Mouse (Mus musculus) lung, adult 2 months (tissue): ENCODE data around the gene Trpm5.

ENCODE experiments used
- CTCF ChIP-seq: fragments of 200-500 bp; IDR thresholded peaks from 2 replicates; pipeline ENCODE4 v1.5.1; 2011; ENCODE audit warnings: mild to moderate bottlenecking, low read length, control low read depth; ENCODE audit not compliant: insufficient read depth
- POLR2A ChIP-seq: fragments of 200-500 bp; IDR thresholded peaks from 2 replicates; pipeline ENCODE4 v1.6.1; 2011; ENCODE audit warnings: low read depth, mild to moderate bottlenecking, control low read depth, low read length, borderline replicate concordance; ENCODE audit errors: extremely low read depth

DNA sequence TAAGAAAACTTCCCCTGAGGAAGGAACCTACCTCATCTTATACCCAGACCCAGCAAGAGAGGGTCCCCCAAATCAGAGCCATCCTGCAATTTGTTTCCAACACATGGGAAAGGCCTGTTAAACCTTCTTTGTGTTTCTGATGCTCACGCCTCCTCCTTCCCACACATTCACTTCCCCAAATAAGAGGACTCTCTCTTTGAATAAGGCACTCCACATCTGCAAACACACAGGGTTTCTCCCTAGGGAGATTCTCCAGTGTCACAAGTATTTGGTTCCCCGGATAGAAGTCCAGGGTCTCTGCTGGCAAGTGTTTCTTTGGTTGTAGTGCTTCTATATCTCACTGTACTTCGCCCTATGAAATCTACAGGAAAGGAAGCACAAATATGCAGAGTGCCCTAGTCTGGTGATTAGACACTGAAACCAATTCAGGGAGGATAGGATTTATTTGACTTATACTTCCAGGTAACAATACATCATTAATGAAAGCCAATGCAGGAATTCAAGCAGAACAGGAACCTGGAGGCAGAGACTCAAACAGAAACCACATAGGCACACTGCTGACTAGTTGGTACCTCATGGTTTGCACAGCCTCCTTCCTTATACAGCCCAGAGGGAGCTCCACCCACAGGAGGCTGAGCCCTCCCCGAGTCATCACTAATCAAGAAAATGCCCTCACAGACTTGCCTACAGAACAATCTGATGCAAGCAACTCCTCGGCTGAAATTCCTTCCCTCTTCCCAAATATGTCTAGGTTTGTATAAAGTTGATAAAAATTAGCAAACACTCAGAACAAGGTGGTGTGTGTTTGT is 72.9 kb downstream of the Trpm5 start:
- no peak for TF ChIP-seq POLR2A
- TF ChIP-seq CTCF = no peak
